Mouse (Mus musculus) ES-E14 (cell line): ENCODE data around the gene 2510009E07Rik. TPM values are rescaled to one million over a fixed set of nuclear protein-coding genes. Genes with fewer than 3 reads are reported as not detected.

Experiments
- DNase-seq: peaks from one replicate; pipeline ENCODE4 v3.0.0-alpha.2; 2013; ENCODE audit warnings: low read depth, low spot score
- H3K27ac ChIP-seq: 2 replicates; pipeline ENCODE4 v1.5.1; 2012; ENCODE audit warnings: low read depth, mild to moderate bottlenecking, low read length, moderate library complexity, mixed read lengths; ENCODE audit not compliant: poor library complexity, insufficient read depth, severe bottlenecking
- H3K36me3 ChIP-seq: 2 replicates; pipeline ENCODE4 v1.6.1; 2012; ENCODE audit warnings: mild to moderate bottlenecking, low read length, moderate library complexity, mixed read lengths; ENCODE audit not compliant: control insufficient read depth, poor library complexity, insufficient read depth, severe bottlenecking
- H3K4me1 ChIP-seq, 2 experiments: fragments of 150-350 bp in 1 of 2; sonication (generic) in 1 of 2; 2 replicates each; pipeline ENCODE4 v1.6.1; 2012; ENCODE audit warnings: low read length in 2 of 2, mild to moderate bottlenecking in 1 of 2, mixed read lengths in 1 of 2; ENCODE audit not compliant: control insufficient read depth in 2 of 2, insufficient read depth in 2 of 2, poor library complexity in 1 of 2
- H3K4me3 ChIP-seq, 2 experiments: fragments of 150-350 bp in 1 of 2; sonication (generic) in 1 of 2; 2 replicates each; pipeline ENCODE4 v1.5.1; 2012; ENCODE audit warnings: low read length in 2 of 2, low read depth in 1 of 2, mild to moderate bottlenecking in 1 of 2, mixed read lengths in 1 of 2; ENCODE audit not compliant: insufficient read depth in 1 of 2, poor library complexity in 1 of 2, severe bottlenecking in 1 of 2
- H3K9ac ChIP-seq: 2 replicates; pipeline ENCODE4 v1.6.1; 2012; ENCODE audit warnings: low read depth, mild to moderate bottlenecking, low read length, mixed read lengths; ENCODE audit not compliant: poor library complexity, insufficient read depth, severe bottlenecking
- H3K9me3 ChIP-seq: fragments of 150-350 bp; sonication (generic); 2 replicates; pipeline ENCODE4 v1.6.1; 2012; ENCODE audit warnings: low read depth, mild to moderate bottlenecking, low read length; ENCODE audit not compliant: control insufficient read depth, insufficient read depth
- CHD2 ChIP-seq: IDR thresholded peaks from 2 replicates; pipeline ENCODE4 v1.6.1; 2014; ENCODE audit warnings: mild to moderate bottlenecking, low read depth, low read length, inconsistent platforms
- HCFC1 ChIP-seq: IDR thresholded peaks from 2 replicates; pipeline ENCODE4 v1.6.1; 2012; ENCODE audit warnings: low read length, inconsistent platforms, borderline replicate concordance; ENCODE audit not compliant: insufficient read depth
- MAFK ChIP-seq: IDR thresholded peaks from 2 replicates; pipeline ENCODE4 v1.6.1; 2014; ENCODE audit warnings: mild to moderate bottlenecking, low read depth, low read length, inconsistent platforms; ENCODE audit not compliant: insufficient read depth
- ZC3H11A ChIP-seq: IDR thresholded peaks from 2 replicates; pipeline ENCODE4 v1.6.1; 2012; ENCODE audit warnings: low read depth, mild to moderate bottlenecking, inconsistent platforms, low read length, borderline replicate concordance
- ZNF384 ChIP-seq: IDR thresholded peaks from 2 replicates; pipeline ENCODE4 v1.6.1; 2012; ENCODE audit warnings: low read depth, low read length, inconsistent platforms
- in situ Hi-C, 2 experiments: fragments of 600-800 bp; cut with MboI; formaldehyde crosslinking; loops; one replicate each; pipeline ENCODE4 v1.15.1; 2025; ENCODE audit warnings: low sequenced_read_pairs in 2 of 2, inconsistent platforms in 1 of 2; ENCODE audit not compliant: unreplicated experiment in 2 of 2
- total RNA-seq: library from RNA; depleted of rRNA; stranded (reverse); fragments of 300-350 nt; gene quantifications from 2 replicates; pipeline ENCODE4 v1.2.3, GENCODE M21; 2012; rRNA removed

Gene 2510009E07Rik
- total RNA-seq, result 1.1 and 1.8 TPM in 2 replicates

DNA sequence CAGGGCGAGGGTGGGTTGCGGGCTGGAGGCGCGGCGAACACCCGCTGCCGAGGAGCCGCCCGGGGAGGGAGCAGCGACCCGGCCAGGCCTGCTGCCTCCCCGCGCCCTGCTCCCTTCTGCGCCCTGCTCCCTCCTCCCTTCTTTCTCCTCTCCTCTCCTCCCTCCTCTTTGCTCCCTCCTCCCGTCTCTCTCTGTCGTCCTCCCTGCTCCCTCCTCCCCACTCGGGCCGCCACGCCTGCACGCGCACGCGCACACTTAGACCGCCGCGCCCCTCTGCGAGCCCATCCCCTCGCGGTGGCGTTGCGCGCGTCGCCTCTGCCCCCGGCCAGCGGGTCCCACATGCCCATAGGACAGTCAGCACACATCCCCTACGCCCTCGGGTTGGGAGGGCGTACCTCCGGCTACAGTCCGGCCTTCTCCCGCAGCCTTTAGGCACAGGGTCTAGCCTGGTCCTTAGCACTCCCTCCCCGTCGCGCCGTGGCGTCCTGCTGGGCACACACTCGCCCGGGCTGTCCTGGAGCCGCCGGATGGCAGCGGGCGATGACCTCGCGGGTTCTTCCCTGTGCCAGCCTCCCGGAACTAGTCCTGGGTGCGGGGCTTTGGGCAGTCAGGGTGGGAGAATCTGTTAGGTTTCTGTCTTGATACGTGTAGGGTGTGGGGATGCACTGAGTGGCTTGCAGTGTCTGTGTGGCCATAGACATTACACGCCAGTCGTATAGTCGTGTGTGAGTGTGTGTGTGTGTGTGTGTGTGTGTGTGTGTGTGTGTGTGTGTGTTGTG, at the start of gene 2510009E07Rik:
2510009E07Rik (minus strand) TSS at position 203 of the 779 bp plus-strand sequence.
- no peak for TF ChIP-seq ZC3H11A
- TF ChIP-seq HCFC1, result no peak
- no peak for TF ChIP-seq MAFK
- TF ChIP-seq ZNF384, result no peak
- no peak for TF ChIP-seq CHD2
- Histone ChIP-seq H3K4me1 (peaks cover 0 to 6% of the 10 kb centered on the region in 2 experiments; a peak in 3 of 4 replicates), H3K9me3 (no peaks in the 10 kb centered on the region), H3K27ac (no peak within 1 kb of the TSS), H3K4me3 (peak within 1 kb of the TSS; percentile 67 to 80), H3K9ac (peak within 1 kb of the TSS; percentile 58), H3K36me3 (no peaks in the 10 kb centered on the region)
- in situ Hi-C loops, result no loop called here
- peak; percentile 73 for DNase-seq

DNA sequence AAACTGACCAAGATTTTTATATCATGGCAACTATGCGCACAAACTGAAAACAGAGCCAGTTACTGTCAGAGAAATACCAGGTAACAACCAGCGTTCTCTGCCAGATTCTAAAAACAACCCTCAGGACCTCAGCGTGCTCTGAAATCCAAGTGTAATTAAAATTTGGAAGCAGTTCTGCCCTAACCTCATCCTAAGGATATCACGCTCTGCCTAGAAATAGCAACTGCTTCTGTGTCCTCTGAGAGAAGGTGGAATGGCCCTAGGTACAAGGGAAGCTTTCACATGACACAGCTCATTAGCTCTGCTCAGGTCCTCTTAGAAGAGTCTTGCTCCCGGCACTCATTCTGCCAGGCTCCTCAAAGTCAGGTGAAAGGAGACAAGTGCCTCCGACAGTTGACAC, 48.9 kb upstream of the 2510009E07Rik start:
- no peaks in the 10 kb centered on the region for H3K4me1 ChIP-seq
- H3K9ac ChIP-seq, result no peak overlapping the region
- no peak for DNase-seq
- no peak for TF ChIP-seq ZC3H11A
- TF ChIP-seq HCFC1, result no peak
- TF ChIP-seq ZNF384, result no peak
- no peak for TF ChIP-seq CHD2
- no peak for TF ChIP-seq MAFK
- no peak overlapping the region for H3K4me3 ChIP-seq
- H3K36me3 ChIP-seq, result no peaks in the 10 kb centered on the region
- no peaks in the 10 kb centered on the region for H3K9me3 ChIP-seq
- in situ Hi-C loops, result no loop called here
- H3K27ac ChIP-seq, result no peak overlapping the region

DNA sequence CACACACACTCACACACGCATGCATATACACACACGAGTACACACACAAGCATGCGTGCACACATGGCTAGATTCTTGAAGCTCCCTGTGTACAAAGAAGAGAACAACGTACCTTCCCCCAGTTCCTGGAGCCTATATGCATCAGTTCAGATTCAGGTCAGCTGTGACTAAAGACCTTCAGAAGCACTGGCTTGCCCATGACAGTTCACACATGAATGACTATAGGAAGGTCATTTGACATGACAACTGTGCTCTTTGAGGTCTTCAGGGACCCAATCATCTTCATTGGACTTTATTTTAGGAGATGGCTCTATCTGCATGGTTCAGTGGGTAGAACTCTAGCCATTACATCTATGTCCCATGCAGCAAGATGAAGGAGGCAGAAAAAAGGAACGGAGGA, 48.4 kb upstream of the 2510009E07Rik start:
- H3K4me3 ChIP-seq, result no peak overlapping the region
- no peak overlapping the region for H3K27ac ChIP-seq
- TF ChIP-seq CHD2 (no peak), HCFC1 (no peak), ZC3H11A (no peak), MAFK (no peak), ZNF384 (no peak)
- H3K9ac ChIP-seq, result no peak overlapping the region
- no peaks in the 10 kb centered on the region for H3K4me1 ChIP-seq
- H3K36me3 ChIP-seq, result no peaks in the 10 kb centered on the region
- in situ Hi-C loops, result no loop called here
- no peak for DNase-seq
- H3K9me3 ChIP-seq, result no peaks in the 10 kb centered on the region

DNA sequence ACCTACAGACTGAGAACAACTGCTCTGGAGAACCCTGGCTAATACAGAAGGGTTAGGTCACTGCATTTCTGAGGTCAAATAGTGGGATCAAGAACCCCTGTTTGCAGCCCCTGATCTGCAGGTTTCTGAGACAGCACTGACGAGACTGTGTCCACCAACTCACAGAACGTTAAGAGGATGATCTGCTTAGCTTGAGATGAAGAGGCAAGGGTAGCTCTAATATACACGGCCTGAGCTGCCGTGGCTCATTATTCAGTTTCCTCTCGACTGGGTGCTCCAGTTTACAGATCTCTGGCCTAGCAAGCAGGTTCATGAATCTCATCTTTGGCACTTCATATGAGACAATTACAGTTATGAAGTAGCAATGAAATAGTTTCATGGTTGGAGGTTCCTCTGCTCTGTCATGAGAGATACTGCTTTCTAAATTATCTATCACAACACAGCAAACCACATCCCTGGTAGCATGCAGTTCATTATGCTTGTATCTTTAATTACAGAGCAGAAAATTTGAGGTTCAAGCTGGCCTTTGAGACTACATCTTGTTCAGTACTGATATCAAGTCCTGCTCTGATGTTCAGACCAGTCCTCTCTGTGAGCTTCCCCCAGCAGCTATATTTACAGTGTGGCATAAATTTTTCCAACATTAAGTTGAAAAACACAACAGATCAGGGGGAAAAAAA, 47.9 kb upstream of the 2510009E07Rik start:
- Histone ChIP-seq H3K9me3 (no peaks in the 10 kb centered on the region), H3K4me3 (no peak overlapping the region), H3K9ac (no peak overlapping the region), H3K36me3 (no peaks in the 10 kb centered on the region), H3K4me1 (no peaks in the 10 kb centered on the region), H3K27ac (no peak overlapping the region)
- in situ Hi-C loops, result no loop called here
- TF ChIP-seq HCFC1, result no peak
- no peak for TF ChIP-seq ZC3H11A
- no peak for TF ChIP-seq ZNF384
- TF ChIP-seq CHD2, result no peak
- TF ChIP-seq MAFK, result no peak
- no peak for DNase-seq
